Mouse (Mus musculus) gastrocnemius, adult 8-10 months (tissue): ENCODE results near the gene Lgr4. TPM values are rescaled to one million over a fixed set of nuclear protein-coding genes. Genes with fewer than 3 reads are reported as not detected.
"Not testable (repeated sequence)": the region's sequence is repeated elsewhere in the genome, so short reads cannot be mapped to it uniquely, and the experiment has no call there.

ENCODE experiments used
- DNase-seq, 2 experiments: peaks; one replicate each; pipeline ENCODE4 v3.0.0; 2022; ENCODE audit warnings: low spot score in 2 of 2
- total RNA-seq, 4 experiments: library from RNA; stranded (reverse); gene quantifications; 2 replicates each; pipeline ENCODE4 v1.2.4; 2022

Gene Lgr4
- 10 to 100 TPM; 28.4 to 33.1 (median 32.1) TPM for total RNA-seq

DNA sequence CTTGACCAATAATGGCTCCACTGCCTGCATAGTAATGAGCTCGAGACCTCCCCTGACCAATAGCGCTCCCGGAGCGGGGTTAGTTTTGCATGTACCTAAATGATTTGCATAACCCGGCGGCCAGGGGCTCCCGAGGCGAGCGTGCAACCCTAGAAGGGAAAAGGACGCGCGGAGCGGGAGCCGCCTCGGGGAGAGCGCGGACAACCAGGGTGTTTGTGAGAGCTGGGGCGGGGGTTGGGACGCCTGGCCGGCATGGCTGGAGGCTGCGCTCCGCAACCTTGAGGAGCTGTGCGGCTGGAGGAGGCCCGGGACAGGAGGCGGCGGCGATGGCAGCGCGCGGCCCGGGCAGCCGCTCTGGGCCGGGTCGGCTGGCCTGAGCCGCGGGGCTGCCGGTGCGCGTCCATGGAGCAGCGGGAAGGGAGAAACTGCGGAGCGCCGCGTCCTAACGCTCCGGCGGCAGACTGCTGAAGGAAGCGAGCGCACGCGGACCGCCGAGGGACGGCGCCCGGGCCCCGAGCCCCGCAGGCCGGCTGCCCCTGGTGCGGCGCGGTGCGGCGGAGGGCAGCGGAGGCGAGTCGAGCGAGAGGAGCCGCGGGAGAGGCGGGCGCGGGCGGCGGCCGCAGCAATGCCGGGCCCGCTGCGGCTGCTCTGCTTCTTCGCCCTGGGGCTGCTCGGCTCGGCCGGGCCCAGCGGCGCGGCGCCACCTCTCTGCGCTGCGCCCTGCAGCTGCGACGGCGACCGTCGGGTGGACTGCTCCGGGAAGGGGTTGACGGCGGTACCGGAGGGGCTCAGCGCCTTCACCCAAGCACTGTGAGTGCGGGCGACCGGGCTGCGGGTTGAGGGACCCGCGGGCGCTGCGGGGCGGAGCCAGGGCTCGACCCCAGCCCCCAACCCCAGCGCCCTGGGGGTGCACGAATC, at the start of gene Lgr4:
Lgr4 (plus strand) TSS at position 152 of the 918 bp plus-strand sequence.
- peak; percentile 93 to 94 for DNase-seq

DNA sequence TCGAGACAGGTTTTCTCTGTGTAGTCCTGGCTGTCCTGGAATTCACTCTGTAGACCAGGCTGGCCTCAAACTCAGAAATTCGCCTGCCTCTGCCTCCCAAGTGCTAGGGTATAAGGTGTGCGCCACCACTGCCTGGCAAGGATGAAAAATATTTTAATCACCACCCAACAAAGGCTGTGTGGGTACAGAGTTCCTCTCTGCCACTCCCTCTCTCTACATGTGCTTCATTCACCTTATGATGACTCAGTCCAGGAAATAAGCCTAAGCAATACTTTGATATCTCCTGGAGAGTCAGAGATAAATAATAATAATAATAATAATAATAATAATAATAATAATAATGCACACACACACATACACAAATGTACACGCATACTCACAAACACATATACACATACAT, 38.0 kb upstream of the Lgr4 start:
- DNase-seq: not testable (repeated sequence)

DNA sequence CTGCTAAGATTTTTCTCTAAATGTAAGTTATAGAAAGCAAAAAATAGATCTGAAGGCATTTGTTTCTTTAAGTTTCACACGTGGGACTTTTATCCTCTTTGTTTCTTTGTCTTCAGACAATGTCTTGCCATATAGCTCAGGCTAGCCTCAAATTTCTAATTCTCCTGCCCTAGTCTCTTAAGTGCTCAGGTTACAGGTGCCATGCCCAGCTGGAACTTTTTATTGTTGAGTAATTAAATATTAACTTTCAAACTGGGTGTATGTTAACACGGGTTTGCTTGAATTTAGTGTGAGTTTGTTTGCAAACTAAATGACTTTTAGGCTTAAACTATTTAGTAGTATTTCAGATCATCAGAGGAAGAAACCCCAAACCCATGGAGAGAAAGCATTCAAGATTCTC, 36.3 kb upstream of the Lgr4 start:
- DNase-seq: no peak

DNA sequence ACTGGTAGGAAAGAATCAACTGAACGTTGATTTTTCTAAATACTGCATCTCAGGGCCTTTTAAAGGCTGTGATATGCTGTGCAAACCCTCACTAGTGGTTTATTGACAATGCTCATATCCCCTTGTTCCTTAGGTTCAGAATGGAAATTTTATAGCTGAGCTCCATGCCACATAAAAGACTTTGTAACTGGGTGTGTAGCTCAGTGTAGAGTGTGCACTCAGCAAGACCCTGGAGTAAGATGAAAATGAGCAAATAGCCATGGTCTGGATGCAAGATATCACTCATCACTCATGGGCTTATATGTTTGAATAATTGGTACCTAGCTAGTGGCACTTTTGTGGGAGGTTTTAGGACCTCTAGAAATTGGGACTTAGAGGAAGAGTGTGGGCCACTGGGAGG, 35.8 kb upstream of the Lgr4 start:
- DNase-seq: no peak

DNA sequence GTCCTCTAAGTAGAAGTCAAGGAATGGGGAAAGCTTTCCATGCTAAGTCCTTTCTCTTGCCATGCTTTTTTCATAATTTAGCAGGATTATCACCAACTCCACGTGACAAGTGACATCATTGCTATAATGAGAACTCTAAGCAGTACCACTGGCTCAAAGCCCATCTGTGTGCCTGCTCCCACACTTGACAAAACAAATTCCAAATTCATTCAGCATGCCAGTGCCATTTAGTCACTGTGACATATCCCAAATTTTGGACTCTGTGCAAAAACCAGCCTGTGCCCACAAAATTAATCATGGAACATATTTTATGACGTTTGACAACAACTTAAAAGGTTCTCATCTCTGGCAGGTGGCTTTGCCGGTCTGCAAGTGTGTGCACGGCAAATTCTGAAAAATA, 33.3 kb upstream of the Lgr4 start:
- DNase-seq: no peak

DNA sequence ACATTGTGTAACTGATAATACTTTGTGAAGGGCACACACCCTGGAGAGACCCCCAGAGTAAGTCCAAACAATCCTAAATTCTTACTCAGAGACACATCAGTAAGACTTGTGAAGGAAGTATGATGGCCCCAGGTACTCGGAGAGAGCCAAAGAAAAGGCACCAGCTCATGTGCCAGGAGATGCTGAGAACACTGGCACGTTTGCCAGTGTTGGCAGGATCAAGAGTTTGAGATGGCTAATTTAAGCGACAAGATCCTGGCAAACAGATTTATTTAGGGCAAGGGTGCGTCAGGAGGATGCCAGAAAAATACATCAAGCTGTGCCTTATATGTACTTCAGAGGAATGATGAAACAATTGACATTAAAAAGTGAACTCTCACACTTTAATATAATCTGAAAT, 32.9 kb upstream of the Lgr4 start:
- DNase-seq: peak in 1 of 2 experiments; percentile 16

DNA sequence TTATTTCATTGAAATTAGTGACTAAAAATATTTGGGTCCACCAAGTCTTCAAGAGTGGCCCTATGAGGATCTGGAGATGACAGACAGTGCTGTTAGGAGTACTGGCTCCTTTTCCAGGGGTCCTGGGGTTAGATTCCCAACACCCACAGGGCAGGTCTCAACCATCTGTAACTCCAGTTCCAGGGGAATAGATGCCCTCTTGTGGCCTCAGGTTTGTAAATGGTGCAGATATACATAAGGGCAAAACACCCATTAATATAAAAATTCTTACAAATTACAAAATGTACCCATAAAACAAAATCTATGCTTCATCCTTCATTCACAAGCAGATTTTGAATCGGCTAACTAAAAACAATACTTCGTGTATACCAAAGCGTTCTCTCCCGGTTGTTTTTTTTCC, 27.4 kb upstream of the Lgr4 start:
- DNase-seq: no peak

DNA sequence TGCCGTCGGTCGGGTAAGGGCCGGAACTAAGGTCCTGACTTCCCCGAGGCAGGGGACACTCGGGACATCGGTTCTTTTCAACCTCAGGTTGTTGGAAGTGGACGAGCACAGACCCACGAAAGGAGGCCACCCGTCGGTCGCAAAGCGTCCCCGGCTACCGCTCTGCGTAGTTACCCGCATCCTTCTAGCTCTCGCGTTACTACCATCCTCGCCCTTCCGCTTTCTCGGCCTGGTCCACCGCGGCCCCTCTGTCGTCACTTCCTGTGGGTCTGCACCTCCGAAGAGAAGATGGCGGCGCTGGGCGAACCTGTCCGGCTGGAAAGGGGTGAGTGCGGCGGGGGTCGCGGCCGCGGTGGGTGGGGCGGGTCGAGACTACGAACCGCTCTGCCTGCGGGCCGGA, 26.9 kb upstream of the Lgr4 start, which contains the start of gene Lin7c:
Lin7c (plus strand) TSS at position 257 of the 400 bp plus-strand sequence.
- peak; percentile 85 to 91 for DNase-seq

DNA sequence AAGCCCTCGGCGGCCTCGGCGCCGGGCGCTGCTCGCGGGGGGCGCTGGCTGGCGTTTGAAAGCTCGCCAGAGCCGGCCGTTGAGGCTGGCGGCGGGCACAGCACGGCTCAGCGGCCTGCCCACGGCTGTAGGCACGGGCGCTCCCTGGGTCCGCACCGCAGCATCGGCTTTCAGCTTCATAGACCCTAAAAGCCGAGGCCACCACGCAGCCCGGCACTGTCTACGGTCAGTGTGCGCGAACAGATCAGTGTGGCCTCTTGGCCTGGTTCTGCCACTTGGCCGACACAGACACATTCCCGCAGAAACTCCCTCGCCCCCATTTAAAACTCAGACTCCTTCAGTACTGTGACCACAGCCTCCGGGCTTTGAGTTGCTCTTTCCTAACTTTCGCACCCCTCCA, 26.4 kb upstream of the Lgr4 start:
- DNase-seq: peak; percentile 4 to 15

DNA sequence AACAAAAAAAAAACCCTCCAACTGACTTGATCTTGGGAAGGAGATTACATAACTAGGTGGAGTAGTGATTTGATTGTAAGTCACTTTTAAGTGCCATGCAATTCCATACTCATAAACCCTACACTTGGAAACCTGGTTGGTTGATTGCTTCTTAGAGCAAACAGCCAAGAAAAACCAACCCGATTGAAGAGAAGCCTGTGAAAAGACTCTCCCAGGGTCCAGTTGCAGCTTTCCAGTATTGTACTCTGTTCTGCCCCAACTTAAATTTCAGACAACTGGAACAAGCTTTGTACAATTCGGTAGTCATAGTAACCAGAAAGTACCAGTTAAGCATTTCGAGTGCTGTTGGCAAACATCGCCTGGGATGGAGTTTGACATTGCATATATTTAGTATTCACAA, 26.0 kb upstream of the Lgr4 start:
- no peak for DNase-seq

DNA sequence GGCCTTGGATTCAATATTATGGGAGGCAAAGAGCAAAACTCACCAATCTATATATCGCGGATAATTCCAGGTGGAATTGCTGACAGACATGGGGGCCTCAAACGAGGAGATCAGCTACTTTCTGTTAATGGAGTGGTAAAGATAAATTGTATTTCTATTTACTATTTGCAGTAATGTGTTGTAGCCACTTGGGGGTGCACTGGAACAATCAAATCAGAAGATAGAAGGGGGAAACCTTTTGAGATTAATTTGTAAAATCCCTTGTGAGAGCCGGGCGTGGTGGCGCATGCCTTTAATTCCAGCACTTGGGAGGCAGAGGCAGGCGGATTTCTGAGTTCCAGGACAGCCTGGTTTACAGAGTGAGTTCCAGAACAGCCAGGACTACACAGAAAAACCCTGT, 21.1 kb upstream of the Lgr4 start:
- no peak for DNase-seq

DNA sequence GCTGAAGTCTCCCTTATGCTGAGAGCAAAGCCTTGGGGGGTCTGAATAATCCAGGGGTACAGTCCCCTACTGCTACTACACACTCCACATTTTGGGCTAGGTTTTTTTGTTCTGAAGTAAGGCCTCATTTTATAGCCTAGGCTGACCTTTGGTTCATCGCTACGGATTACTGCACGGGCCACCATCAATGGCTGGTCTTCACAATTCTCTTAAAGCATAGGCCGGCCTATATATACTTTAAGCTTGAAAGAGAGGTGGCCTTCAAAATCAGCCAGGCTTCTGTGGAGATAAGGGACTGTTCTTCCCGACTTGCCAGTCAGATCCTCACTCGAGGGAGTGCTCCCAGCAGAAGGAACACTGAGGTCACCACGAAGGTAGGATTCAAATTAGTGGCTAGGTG, 14.6 kb upstream of the Lgr4 start:
- no peak for DNase-seq

DNA sequence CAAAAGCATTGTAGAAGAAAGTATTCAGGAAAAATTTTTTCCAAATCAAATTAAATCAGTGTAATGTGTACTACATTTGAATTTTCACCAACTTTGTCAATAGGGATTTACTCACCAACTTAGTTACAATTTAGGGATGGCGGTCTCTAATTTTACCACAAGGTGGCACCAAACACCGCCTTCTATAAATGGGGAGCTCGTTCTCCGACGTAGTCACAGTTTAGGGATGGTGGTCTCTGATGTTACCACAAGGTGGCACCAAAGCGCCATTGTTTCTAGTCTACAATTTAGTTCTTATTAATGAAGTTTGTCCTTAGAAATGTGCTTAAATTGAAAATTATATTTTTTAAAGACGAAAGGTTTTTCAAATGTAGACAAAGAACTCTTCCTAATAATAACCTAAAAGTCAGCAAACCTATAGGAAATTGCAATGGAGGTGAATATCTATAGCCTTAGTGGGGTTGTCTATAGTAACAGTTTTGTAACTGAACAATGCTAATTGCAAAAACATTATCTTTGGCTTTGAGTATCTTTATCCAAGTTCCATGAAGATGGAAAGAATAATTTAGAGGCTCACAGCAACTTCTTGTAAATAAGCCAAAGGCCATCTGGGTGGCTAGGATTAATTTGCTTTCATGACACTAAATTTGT, 13.2 kb upstream of the Lgr4 start:
- DNase-seq: peak; percentile 76 to 77

DNA sequence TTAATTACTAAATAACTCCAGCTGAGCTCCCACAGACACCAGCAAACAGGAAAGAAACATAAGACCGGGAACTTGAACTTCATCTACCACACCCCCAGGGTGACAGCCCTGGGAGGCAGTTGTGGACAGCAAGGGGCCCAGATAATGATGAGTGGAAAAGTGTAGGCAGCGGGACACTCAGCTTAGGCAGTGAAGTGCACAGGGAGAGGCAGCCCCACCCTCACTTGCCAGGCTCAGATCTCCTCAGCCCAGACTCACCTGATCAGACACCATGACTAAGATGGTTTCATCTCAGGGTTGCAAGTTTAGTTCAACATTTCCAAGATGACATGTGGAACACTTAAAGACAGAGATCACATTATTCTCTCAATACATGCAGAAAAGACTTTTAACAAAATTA, 8.3 kb upstream of the Lgr4 start:
- no peak for DNase-seq

DNA sequence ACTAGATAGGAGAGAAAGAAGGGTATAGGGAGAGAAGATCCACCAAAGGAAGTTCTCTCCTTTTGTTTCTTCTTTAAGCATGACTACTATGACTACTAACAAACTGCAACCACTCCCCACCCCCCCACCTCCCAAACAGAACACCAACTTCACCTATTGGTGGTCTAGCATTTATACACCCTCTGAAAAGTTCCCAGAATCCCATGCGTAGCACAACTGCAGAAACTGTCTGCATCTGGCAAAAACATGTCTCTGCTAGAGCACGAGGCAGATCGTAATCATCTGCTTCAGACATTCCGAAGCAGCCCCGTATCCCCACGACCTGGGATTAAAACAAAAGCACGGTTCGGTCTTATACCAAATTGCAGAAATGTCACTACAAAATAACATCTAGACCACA, 5.2 kb upstream of the Lgr4 start:
- no peak for DNase-seq

DNA sequence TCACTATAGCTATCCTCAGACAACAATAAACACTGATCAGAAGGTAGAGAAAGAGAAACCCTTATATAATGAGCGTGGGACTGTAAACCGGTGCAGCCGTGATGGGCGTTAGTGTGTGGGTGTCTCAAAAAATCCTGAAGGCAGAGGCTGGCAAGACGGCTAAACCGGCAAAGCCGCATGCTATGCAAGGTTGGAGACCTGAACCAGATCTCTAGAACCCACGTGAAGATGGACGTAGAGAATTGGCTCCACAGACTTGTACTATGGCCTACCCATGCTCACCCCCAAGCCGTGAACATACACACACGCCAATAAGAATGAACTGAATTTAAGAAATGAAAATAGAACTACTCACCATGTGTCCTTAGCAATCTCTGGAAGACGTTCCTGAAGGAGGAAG, 4.7 kb upstream of the Lgr4 start:
- no peak for DNase-seq

DNA sequence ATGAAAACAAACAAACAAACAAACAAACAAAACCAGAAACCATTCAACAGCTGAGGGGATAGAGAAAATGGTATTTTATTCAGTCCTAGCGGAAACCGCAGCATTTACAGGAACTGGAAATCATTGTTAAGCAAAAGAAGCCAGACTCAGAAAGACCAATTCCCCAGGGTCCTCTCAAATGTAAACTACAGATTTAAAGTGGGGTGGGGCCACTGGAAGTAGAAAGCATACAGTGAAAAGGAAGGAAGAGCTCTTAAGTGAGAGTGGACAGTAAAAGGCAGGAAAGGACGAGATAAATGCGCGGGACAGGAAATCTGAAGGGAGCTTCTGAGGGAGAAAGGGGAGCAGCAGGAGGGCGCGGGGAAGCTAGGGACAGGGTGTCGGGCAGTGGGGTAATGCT, 4.2 kb upstream of the Lgr4 start:
- DNase-seq: no peak

DNA sequence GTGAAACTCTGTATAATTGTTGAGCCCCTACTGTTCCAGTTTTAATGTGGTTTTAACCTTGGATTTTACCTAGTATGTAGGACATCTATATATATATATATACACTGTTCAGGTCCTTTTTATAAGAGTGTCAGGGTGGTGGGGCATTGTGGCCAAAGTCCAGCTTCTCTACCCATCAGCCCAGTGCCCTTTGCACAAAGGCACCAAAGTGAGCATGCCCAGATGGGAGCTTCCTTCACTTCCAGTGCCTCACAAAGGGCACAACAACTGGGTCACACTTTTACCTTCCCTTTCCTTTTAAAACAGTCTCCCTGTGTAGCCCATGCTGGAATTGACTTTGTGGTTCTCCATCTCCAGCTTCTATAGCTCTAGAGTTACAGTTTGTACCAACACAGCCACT, 2.8 kb upstream of the Lgr4 start:
- no peak for DNase-seq

DNA sequence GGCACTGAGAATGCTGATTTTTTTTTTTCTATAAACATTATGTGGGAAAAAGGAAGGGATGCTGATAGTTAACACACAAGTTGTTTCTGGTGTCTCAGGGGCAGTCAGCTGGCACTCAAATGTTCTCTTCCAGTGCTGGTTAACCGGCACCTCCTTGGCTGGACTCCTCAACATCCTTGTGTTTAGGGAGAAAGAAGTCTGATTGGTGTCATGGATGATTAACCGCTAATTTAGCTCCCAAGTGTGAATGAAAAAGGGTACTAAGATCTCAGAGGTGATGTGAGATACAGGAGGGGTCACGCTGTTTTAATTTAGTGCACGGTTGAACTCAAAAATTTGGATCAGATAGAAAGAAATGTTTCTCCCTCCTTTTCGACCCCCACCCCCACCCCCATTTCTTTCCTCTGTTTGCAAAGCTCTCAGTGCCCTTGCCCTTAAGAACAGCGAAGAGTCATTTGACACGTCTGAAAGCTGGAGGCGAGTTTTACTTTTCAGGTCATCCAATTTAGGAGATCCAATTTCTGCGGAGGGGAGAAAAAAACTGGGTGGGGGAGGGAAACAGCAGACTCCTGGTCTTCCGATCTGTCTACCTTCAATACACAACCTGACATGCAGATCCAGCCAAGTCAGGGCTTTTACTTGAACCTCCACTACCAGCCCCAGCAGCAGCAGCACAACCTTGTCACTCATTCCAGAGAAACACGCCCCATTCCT, 508 bp upstream of the Lgr4 start:
- DNase-seq: no peak

DNA sequence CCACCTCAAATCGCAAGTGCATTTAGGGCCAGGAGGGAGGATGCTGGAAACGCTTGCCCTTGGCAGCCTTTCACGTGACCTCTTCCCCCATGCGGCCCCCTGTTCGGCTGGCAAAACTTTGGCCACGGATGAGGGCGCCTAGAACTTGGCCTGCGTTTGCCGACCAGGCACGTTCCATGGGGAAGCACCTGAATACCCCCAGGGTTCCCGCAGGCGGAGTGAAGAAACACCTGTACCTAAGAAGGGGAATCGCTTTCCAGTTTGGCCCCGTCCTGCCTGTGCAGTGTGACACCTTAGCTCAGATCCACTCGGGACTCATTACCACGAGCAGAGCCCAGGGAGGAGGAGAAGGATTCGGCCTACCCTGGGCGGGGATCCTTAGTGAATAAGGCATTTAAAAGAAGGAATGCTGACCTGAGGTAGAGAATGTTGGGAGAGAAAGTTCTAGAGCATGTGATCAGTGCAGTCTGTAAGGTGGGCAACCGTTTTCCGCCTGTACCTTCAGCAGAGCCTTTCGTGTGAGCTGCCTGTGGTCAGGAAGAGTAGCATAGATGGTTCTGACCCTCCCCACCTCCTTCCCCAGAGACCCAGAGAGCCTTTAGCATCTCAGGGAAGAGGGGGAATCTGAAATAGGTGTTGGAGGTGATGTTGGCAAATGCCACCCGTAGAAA, 1.3 kb downstream of the Lgr4 start:
- DNase-seq: no peak

DNA sequence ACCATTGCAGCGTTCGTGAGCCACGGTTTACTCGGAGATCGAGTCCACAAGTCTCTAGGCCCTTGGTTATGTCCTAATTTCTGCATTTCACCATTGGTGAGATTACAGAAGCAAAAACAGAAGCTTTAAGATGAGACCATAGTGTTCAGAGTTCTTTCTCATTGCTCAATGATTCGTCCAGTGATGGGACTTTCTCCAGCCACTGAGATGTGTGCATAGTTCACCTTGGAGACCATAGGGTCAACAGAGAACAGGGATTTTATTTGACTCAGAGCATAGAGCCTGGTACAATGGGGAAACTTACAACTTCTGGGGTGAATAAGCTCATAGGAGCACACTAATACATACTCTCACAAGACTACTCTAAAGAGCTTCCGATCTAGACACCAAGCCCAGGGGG, 3.0 kb downstream of the Lgr4 start:
- no peak for DNase-seq
